Mouse (Mus musculus): ENCODE measurements at regions not wholly inside any gene's neighbourhood (a gene's known extent, or its start where the extent isn't known, plus 50 kb on each side); places are given as distances from the start of the nearest gene placed in this dataset.

- no peak for TF ChIP-seq ZNF384 (IDR thresholded peaks at IDR 0.05; ENCODE audit: low read depth, low read length)
- TF ChIP-seq ZC3H11A (IDR thresholded peaks at IDR 0.05; ENCODE audit: borderline replicate concordance, low read depth, low read length) = no peak
These were observed 1111.5 kb downstream of the Synb start for GRCm38 (mm10) chr14:68182606-68183005.

All from ES-E14 (cell line).